Mouse (Mus musculus) embryonic facial prominence, embryonic 15.5 days (tissue): ENCODE data around the gene Fnip2. TPM values are rescaled to one million over a fixed set of nuclear protein-coding genes. Genes with fewer than 3 reads are reported as not detected.
"Not testable (repeated sequence)": the region's sequence is repeated elsewhere in the genome, so short reads cannot be mapped to it uniquely, and the experiment has no call there.

Source experiments
- ATAC-seq: fragments of 200-750 bp; cut with Nextera tagmentation; 2 replicates; pipeline ENCODE4 v1.8.0; 2017; ENCODE audit warnings: low read depth, moderate TSS enrichment; ENCODE audit not compliant: insufficient number of reproducible peaks, low FRiP score, low TSS enrichment
- H3K27ac ChIP-seq: fragments of 300-500 bp; sonication (generic); replicated peaks from 2 replicates; pipeline ENCODE4 v1.5.1; 2015; ENCODE audit warnings: mild to moderate bottlenecking, inconsistent platforms
- H3K27me3 ChIP-seq: fragments of 300-500 bp; sonication (generic); 2 replicates; pipeline ENCODE4 v1.6.1; 2015; ENCODE audit warnings: inconsistent platforms
- H3K36me3 ChIP-seq: fragments of 300-500 bp; sonication (generic); 2 replicates; pipeline ENCODE4 v1.6.1; 2015; ENCODE audit warnings: mild to moderate bottlenecking, inconsistent platforms
- H3K4me1 ChIP-seq: fragments of 300-500 bp; sonication (generic); 2 replicates; pipeline ENCODE4 v1.6.1; 2015; ENCODE audit warnings: inconsistent platforms
- H3K4me2 ChIP-seq: fragments of 300-500 bp; sonication (generic); replicated peaks from 2 replicates; pipeline ENCODE4 v1.6.1; 2015; ENCODE audit warnings: mild to moderate bottlenecking, inconsistent platforms
- H3K4me3 ChIP-seq: fragments of 300-500 bp; sonication (generic); replicated peaks from 2 replicates; pipeline ENCODE4 v1.5.1; 2015; ENCODE audit warnings: mild to moderate bottlenecking, inconsistent platforms
- H3K9ac ChIP-seq: fragments of 300-500 bp; sonication (generic); 2 replicates; pipeline ENCODE4 v1.6.1; 2015; ENCODE audit warnings: inconsistent platforms
- H3K9me3 ChIP-seq: fragments of 300-500 bp; sonication (generic); replicated peaks from 2 replicates; pipeline ENCODE4 v1.6.1; 2016; ENCODE audit warnings: inconsistent platforms
- WGBS: fragments of 180-500 bp; shearing (Covaris S2); methylation state at CpG from one replicate; pipeline ENCODE4 v1.1.7; 2015; 5-methylcytosine and 5-hydroxymethylcytosine counted together
- polyA plus RNA-seq: library from polyadenylated mRNA; unstranded; fragments of >200 nt; fragmentation: Nextera tagmentation; extraction: Ambion mirVana; gene quantifications from 2 replicates; pipeline ENCODE4 v1.2.1, GENCODE M21; 2015

The Fnip2 gene
- polyA plus RNA-seq, 1 experiment from 2014 or later, result 3.5 TPM

DNA sequence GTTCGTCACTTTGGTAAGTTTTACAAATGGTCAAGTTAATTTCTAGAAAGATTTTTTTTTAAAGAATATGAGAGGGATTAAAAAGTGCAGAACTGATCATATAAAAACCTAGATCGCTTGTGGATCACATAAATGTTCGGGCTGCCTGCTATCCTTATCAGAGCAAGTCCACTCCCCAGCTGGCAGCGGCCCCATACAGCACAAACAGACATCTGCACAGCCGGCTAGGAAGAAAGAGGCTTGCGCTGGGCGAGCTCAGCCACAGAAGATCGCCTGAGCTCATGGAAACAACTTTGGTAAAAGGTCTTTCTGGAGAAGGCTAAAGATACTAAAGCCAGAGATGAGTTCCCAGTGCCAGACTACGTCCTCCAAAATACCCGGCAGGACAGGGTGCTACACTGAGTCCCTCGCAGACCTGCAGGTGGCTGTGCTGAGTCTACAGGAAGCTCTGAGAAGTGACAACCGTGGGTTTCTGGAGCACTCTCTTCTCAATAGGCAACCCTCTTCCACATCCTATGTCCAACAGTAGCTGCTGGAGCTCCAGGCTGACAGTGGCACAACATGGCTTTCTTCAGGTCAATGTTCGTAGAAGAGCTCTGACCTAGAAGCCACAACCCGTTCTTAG lies 108.8 kb downstream of the Fnip2 start:
- H3K9ac ChIP-seq, result no peak overlapping the region
- H3K4me3 ChIP-seq, result no peak overlapping the region
- no peak for ATAC-seq
- H3K4me1 ChIP-seq, result no peaks in the 10 kb centered on the region
- no peaks in the 10 kb centered on the region for H3K27me3 ChIP-seq
- H3K9me3 ChIP-seq, result no peaks in the 10 kb centered on the region
- WGBS, result 90% methylated on average over 14 of the region's 14 CpGs
- H3K36me3 ChIP-seq, result peaks cover 15% of the 10 kb centered on the region; the same call in 1 of the 2 replicates
- H3K27ac ChIP-seq, result no peak overlapping the region
- H3K4me2 ChIP-seq, result no peak overlapping the region

DNA sequence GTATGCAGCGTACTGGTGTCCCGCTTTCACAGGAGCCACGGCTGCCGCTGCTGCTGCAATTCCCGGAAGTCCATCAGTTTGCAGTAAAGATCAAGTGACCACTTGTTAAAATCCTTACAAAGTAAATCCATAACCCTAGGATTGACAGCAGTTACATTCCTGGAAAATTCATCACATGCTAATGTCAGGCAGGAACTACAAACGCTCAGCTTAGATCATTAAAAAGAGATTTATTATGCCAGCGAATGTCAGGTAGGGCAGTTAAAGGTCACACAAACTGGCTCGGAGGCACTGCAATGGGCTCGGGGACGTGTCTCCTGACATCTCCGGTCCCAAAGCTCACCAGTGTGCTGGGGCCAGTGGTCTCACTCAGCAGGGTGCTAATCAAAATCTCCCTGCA lies 111.8 kb downstream of the Fnip2 start:
- Histone ChIP-seq H3K4me3 (no peak overlapping the region), H3K4me1 (no peaks in the 10 kb centered on the region), H3K9ac (no peak overlapping the region), H3K4me2 (no peak overlapping the region), H3K27me3 (no peaks in the 10 kb centered on the region), H3K9me3 (no peaks in the 10 kb centered on the region), H3K27ac (no peak overlapping the region), H3K36me3 (peaks cover 6% of the 10 kb centered on the region; the same call in 1 of the 2 replicates)
- no peak for ATAC-seq
- 73% methylated on average over 11 of the region's 11 CpGs for WGBS

DNA sequence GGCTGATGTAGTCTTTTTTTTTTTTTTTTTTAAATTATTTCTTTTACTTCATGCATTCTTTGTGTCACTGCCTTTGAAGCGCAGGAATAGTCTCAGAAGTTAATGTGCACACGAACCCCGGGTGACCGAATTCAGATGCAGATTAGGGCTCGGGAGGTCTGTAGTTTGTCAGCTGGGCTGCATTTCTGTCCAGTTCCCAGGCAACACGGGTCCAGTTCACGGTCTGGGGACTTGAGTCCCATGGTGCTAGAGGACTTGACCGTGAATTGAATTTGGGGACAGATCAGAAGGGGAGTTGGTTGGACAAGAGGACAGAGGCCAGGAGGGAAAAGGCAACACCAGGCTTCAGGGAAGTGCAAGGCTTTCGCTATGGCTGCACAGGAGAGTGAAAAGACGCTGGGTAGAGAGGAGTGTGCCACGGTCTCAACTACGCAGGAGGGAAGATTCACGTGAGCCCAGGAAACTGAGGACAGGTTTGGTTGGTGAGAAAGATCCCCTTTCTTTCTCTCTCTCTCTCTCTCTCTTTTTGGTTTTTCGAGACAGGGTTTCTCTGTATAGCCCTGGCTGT lies 114.8 kb downstream of the Fnip2 start:
- Histone ChIP-seq H3K27me3 (no peaks in the 10 kb centered on the region), H3K9me3 (no peaks in the 10 kb centered on the region), H3K4me3 (no peak overlapping the region), H3K27ac (no peak overlapping the region), H3K36me3 (no peaks in the 10 kb centered on the region), H3K9ac (no peak overlapping the region), H3K4me1 (peaks cover 4% of the 10 kb centered on the region; the same call in 1 of the 2 replicates), H3K4me2 (no peak overlapping the region)
- ATAC-seq, result no peak
- WGBS, result 83% methylated on average over 14 of the region's 14 CpGs

DNA sequence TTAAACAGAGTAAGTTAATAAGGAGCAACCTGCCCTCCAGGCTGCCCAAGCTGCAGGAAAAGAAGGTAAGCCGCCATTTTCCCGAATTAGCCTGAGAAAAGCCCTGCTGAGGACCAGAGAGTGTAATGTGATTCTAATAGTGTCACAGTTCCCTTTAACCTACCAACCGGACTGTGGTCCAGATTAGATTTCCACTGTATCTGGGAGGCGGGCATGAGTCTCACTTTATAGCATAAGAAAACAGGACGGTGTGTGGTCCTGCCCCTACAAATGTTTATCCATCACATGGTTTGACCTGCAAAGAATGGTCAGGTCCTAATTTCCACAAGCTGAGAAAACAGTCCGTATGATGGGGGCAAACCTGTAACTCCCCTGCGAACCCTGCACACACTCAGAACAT lies 118.2 kb downstream of the Fnip2 start:
- no peak for ATAC-seq
- H3K27ac ChIP-seq, result no peak overlapping the region
- H3K9ac ChIP-seq, result no peak overlapping the region
- H3K36me3 ChIP-seq, result no peaks in the 10 kb centered on the region
- peaks cover 4% of the 10 kb centered on the region; the same call in 1 of the 2 replicates for H3K4me1 ChIP-seq
- no peaks in the 10 kb centered on the region for H3K9me3 ChIP-seq
- H3K4me2 ChIP-seq, result no peak overlapping the region
- WGBS, result 57% methylated on average over 7 of the region's 7 CpGs
- H3K27me3 ChIP-seq, result no peaks in the 10 kb centered on the region
- no peak overlapping the region for H3K4me3 ChIP-seq

DNA sequence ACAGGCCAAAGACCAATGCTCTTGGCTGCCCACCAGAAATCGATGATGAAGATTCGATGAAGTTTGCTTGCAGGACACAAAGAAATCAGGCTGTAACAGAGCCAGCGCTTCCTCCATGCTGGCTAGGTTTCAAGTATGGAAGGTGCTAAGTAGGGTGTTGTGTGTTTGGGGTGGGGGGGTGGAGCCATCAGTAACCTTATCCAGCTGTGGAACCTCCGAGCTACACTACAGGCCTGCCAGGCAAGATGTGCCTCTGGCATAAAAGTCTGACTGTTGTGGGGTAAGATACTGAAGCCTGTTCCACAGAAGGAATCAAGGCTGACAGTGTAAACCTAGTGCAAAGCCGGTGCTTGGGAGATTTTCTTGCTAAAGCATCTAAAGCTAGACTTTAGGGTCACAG lies 119.2 kb downstream of the Fnip2 start:
- no peak overlapping the region for H3K9ac ChIP-seq
- peaks cover 4% of the 10 kb centered on the region; the same call in 1 of the 2 replicates for H3K4me1 ChIP-seq
- no peak overlapping the region for H3K4me2 ChIP-seq
- H3K27me3 ChIP-seq, result no peaks in the 10 kb centered on the region
- 60% methylated on average over 5 of the region's 5 CpGs for WGBS
- H3K9me3 ChIP-seq, result 0 out of 2 replicates have a peak, but pooled peaks cover 3% of the 10 kb centered on the region
- H3K4me3 ChIP-seq, result no peak overlapping the region
- no peak for ATAC-seq
- H3K27ac ChIP-seq, result no peak overlapping the region
- no peaks in the 10 kb centered on the region for H3K36me3 ChIP-seq

DNA sequence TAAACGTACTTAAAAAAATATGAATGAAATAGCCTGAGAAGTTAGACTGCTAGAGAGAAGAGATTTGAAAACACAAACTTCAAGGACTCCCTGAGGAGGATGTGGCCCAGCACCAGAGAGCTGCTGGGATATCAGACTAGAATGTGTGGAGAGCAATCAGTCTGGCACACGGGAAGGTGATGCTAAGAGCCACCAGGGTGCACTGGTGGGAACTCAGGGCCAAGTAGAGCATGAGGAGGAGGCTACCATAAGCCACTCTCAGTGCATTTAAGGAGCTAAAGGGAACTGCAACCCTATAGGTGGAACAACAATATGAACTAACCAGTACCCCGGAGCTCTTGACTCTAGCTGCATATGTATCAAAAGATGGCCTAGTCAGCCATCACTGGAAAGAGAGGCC lies 120.9 kb downstream of the Fnip2 start:
- ATAC-seq, H3K4me3 ChIP-seq, H3K9me3 ChIP-seq, H3K4me1 ChIP-seq, H3K9ac ChIP-seq, H3K27me3 ChIP-seq, H3K27ac ChIP-seq, H3K4me2 ChIP-seq, H3K36me3 ChIP-seq: not testable (repeated sequence)
- 80% methylated on average over 3 of the region's 3 CpGs for WGBS

DNA sequence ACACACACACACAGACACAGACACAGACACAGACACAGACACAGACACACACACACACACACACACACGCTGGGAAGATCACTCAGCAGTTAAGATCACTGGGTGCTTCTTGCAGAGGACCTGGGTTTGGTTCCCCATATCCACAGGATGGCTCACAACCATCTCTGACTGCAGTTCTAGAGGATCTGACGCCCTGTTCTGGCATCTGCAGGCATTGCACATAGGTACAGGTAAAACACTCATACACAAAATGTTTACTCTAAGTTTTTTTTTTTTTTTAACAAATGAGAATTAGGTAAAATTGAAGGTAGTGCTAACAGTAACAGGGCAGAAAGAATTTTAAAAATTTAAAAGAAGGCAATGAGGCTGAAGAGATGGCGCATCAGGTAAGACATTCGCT lies 121.5 kb downstream of the Fnip2 start:
- Histone ChIP-seq H3K27me3 (no peaks in the 10 kb centered on the region), H3K27ac (no peak overlapping the region), H3K9ac (no peak overlapping the region), H3K4me3 (no peak overlapping the region), H3K9me3 (0 out of 2 replicates have a peak, but pooled peaks cover 5% of the 10 kb centered on the region), H3K36me3 (no peaks in the 10 kb centered on the region), H3K4me2 (no peak overlapping the region), H3K4me1 (peaks cover 4% of the 10 kb centered on the region; the same call in 1 of the 2 replicates)
- 87% methylated on average over 4 of the region's 4 CpGs for WGBS
- no peak for ATAC-seq

DNA sequence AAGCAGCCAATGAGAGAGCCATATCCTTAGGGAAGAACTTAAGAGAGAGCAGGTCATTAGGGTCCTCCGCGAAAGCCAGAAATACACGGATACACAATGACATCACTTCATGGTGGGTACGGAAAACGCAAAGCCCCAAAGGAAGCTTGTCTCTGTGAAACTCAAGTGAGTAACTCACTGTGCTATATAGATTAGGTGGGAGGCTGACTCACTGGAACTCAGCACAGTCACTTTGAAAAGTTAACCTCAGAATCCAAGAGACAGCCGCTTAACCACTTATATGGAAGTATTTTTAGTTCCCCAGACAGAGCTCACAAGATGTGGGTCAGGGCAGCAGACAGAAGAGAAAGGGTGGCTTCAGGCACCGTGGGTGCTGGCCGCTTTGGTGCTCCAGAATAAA lies 122.6 kb downstream of the Fnip2 start:
- Histone ChIP-seq H3K4me3 (no peak overlapping the region), H3K27ac (no peak overlapping the region), H3K4me2 (no peak overlapping the region), H3K4me1 (peaks cover 4% of the 10 kb centered on the region; the same call in 1 of the 2 replicates), H3K9me3 (0 out of 2 replicates have a peak, but pooled peaks cover 5% of the 10 kb centered on the region), H3K9ac (no peak overlapping the region), H3K27me3 (no peaks in the 10 kb centered on the region), H3K36me3 (no peaks in the 10 kb centered on the region)
- 72% methylated on average over 8 of the region's 8 CpGs for WGBS
- no peak for ATAC-seq

DNA sequence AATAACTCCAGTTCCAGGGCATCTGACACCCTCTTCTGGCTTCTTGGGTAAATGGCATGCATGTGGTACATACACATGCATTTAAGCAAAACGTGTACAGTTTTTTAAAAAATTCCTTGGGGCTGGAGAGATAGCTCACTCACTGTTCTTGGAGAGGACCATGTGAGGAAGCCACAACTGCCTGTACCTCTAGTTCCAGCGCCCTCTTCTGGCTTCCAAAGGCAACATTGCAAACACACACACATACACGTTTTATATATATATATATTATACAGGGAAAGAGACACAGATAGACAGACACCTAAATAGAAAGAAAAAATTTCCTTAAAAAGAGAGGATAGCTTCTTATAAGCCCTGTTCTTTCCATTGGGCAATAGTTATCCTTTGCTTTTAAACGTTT lies 123.7 kb downstream of the Fnip2 start:
- peaks cover 3% of the 10 kb centered on the region; the same call in 1 of the 2 replicates for H3K4me1 ChIP-seq
- no peaks in the 10 kb centered on the region for H3K27me3 ChIP-seq
- H3K4me2 ChIP-seq, result no peak overlapping the region
- 0 out of 2 replicates have a peak, but pooled peaks cover 5% of the 10 kb centered on the region for H3K9me3 ChIP-seq
- H3K4me3 ChIP-seq, result no peak overlapping the region
- ATAC-seq, result no peak
- H3K27ac ChIP-seq, result no peak overlapping the region
- no peak overlapping the region for H3K9ac ChIP-seq
- no peaks in the 10 kb centered on the region for H3K36me3 ChIP-seq
- WGBS, result 68% methylated on average over 4 of the region's 4 CpGs

DNA sequence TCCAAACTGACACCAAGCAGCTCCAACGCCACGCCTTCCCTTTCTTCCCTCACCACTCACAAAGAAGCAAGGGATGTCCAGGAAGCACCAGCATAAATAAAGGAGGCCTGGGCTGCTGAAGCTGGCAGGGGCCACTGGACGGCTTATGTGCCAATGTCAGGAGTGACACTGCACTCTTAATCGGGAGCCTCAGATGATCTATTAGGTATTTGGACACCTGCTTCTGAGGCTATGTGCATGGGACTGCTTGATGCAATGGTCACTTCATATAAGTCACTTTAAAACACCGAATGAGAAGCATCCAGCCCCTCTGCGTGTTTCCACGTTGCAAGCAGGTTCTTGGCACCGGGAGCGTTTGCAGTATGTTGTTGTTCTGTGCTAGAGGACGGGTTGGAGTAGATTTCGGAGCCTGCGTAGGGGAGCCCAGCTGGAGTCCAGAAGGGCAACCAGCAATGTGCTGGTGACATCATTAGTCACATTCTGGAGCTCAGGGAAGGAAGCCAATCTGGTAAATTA lies 126.6 kb downstream of the Fnip2 start:
- no peak overlapping the region for H3K4me2 ChIP-seq
- WGBS, result 65% methylated on average over 12 of the region's 12 CpGs
- no peak overlapping the region for H3K27ac ChIP-seq
- H3K27me3 ChIP-seq, result no peaks in the 10 kb centered on the region
- H3K9ac ChIP-seq, result no peak overlapping the region
- H3K4me1 ChIP-seq, result no peaks in the 10 kb centered on the region; the same call in 1 of the 2 replicates
- no peak overlapping the region for H3K4me3 ChIP-seq
- 0 out of 2 replicates have a peak, but pooled peaks cover 5% of the 10 kb centered on the region for H3K9me3 ChIP-seq
- H3K36me3 ChIP-seq, result no peaks in the 10 kb centered on the region
- no peak for ATAC-seq

DNA sequence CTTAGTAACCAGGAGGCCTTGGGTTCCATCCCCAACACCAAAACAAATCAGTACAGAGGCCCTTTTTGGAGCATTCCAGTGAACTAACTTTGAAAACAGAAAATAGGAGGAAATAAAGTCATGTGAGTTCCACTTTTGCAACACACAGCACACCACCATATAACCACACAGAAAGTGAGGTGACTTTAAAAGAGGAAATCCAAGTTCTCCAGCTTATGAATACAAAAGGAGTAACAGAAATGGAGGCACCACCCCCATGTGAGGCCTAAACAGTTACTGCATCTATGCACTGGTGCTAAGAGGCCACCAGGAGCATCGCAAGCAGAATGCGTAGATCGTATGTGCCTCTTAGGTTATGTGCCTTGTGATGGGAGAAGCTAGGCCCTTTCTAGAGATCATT lies 129.3 kb downstream of the Fnip2 start:
- Histone ChIP-seq H3K27ac (no peak overlapping the region), H3K9me3 (0 out of 2 replicates have a peak, but pooled peaks cover under 1% of the 10 kb centered on the region), H3K4me2 (no peak overlapping the region), H3K27me3 (no peaks in the 10 kb centered on the region), H3K4me3 (no peak overlapping the region), H3K4me1 (no peaks in the 10 kb centered on the region; the same call in 1 of the 2 replicates), H3K9ac (no peak overlapping the region), H3K36me3 (no peaks in the 10 kb centered on the region)
- 94% methylated on average over 3 of the region's 3 CpGs for WGBS
- no peak for ATAC-seq
